Mouse (Mus musculus): ENCODE results near the gene Wdfy3. TPM values are rescaled to one million over a fixed set of nuclear protein-coding genes. Genes with fewer than 3 reads are reported as not detected.

The Wdfy3 gene
- polyA plus RNA-seq, 2 experiments, result 3.8 to 5.0 TPM

GRCm38 (mm10) chr5:101854100-101854499, 215.6 kb downstream of the Wdfy3 start:
- Histone ChIP-seq H3K4me2 (ENCODE audit: low read depth) (no peak overlapping the region), H3K4me1 (replicated peaks; ENCODE audit: control insufficient read depth in 2 of 2, insufficient read depth in 2 of 2, low read length in 1 of 2) (no peaks in the 10 kb centered on the region), H3K36me3 (replicated peaks; ENCODE audit: control insufficient read depth, insufficient read depth, low read depth) (peaks cover 7% of the 10 kb centered on the region), H3K4me3 (ENCODE audit: insufficient read depth in 1 of 2, low read depth in 2 of 2, low read length in 2 of 2) (no peak overlapping the region), H3K9ac (replicated peaks) (no peak overlapping the region), H3K27ac (no peak overlapping the region), H3K9me3 (ENCODE audit: control insufficient read depth, low read length) (no peaks in the 10 kb centered on the region), H3K27me3 (ENCODE audit: control insufficient read depth, insufficient read depth, low read length) (no peaks in the 10 kb centered on the region)
- no peak for DNase-seq (ENCODE audit: low read depth in 3 of 3, low spot score in 3 of 3)
- WGBS (ENCODE audit: insufficient replicate concordance), result 83% methylated on average over 11 of the region's 11 CpGs
- no peak for TF ChIP-seq CTCF (IDR thresholded peaks at IDR 0.05; ENCODE audit: low read depth)
- no peak for TF ChIP-seq EP300 (IDR thresholded peaks at IDR 0.05; ENCODE audit: low read depth)
- no peak for ATAC-seq (ENCODE audit: insufficient read depth)

GRCm38 (mm10) chr5:101852116-101852680, 217.5 kb downstream of the Wdfy3 start:
- no peak for ATAC-seq (ENCODE audit: insufficient read depth)
- no peak for DNase-seq (ENCODE audit: low read depth in 3 of 3, low spot score in 3 of 3)
- Histone ChIP-seq H3K27ac (no peak overlapping the region), H3K27me3 (ENCODE audit: control insufficient read depth, insufficient read depth, low read length) (no peaks in the 10 kb centered on the region), H3K4me3 (ENCODE audit: insufficient read depth in 1 of 2, low read depth in 2 of 2, low read length in 2 of 2) (no peak overlapping the region), H3K4me2 (ENCODE audit: low read depth) (no peak overlapping the region), H3K4me1 (replicated peaks; ENCODE audit: control insufficient read depth in 2 of 2, insufficient read depth in 2 of 2, low read length in 1 of 2) (no peaks in the 10 kb centered on the region), H3K9ac (replicated peaks) (no peak overlapping the region), H3K9me3 (ENCODE audit: control insufficient read depth, low read length) (no peaks in the 10 kb centered on the region), H3K36me3 (replicated peaks; ENCODE audit: control insufficient read depth, insufficient read depth, low read depth) (peaks cover 13% of the 10 kb centered on the region)
- 88% methylated on average over 21 of the region's 21 CpGs for WGBS (ENCODE audit: insufficient replicate concordance)
- TF ChIP-seq EP300 (IDR thresholded peaks at IDR 0.05; ENCODE audit: low read depth), result no peak
- no peak for TF ChIP-seq CTCF (IDR thresholded peaks at IDR 0.05; ENCODE audit: low read depth)

GRCm38 (mm10) chr5:101851133-101851532, 218.6 kb downstream of the Wdfy3 start:
- Histone ChIP-seq H3K4me3 (ENCODE audit: insufficient read depth in 1 of 2, low read depth in 2 of 2, low read length in 2 of 2) (no peak overlapping the region), H3K4me2 (ENCODE audit: low read depth) (no peak overlapping the region), H3K36me3 (replicated peaks; ENCODE audit: control insufficient read depth, insufficient read depth, low read depth) (peaks cover 17% of the 10 kb centered on the region), H3K4me1 (replicated peaks; ENCODE audit: control insufficient read depth in 2 of 2, insufficient read depth in 2 of 2, low read length in 1 of 2) (no peaks in the 10 kb centered on the region), H3K9ac (replicated peaks) (no peak overlapping the region), H3K27me3 (ENCODE audit: control insufficient read depth, insufficient read depth, low read length) (no peaks in the 10 kb centered on the region), H3K27ac (no peak overlapping the region), H3K9me3 (ENCODE audit: control insufficient read depth, low read length) (no peaks in the 10 kb centered on the region)
- 45% methylated on average over 7 of the region's 7 CpGs for WGBS (ENCODE audit: insufficient replicate concordance)
- TF ChIP-seq CTCF (IDR thresholded peaks at IDR 0.05; ENCODE audit: low read depth), result no peak
- peak; percentile 62 for TF ChIP-seq EP300 (IDR thresholded peaks at IDR 0.05; ENCODE audit: low read depth)
- DNase-seq (ENCODE audit: low read depth in 3 of 3, low spot score in 3 of 3), result no peak
- peak; percentile 55 for ATAC-seq (ENCODE audit: insufficient read depth)

- Histone ChIP-seq H3K27ac (no peak overlapping the region), H3K27me3 (ENCODE audit: control insufficient read depth, insufficient read depth, low read length) (no peaks in the 10 kb centered on the region), H3K4me1 (replicated peaks; ENCODE audit: control insufficient read depth in 2 of 2, insufficient read depth in 2 of 2, low read length in 1 of 2) (no peaks in the 10 kb centered on the region), H3K9me3 (ENCODE audit: control insufficient read depth, low read length) (no peaks in the 10 kb centered on the region), H3K9ac (replicated peaks) (no peak overlapping the region), H3K4me3 (ENCODE audit: insufficient read depth in 1 of 2, low read depth in 2 of 2, low read length in 2 of 2) (no peak overlapping the region), H3K4me2 (ENCODE audit: low read depth) (no peak overlapping the region), H3K36me3 (replicated peaks; ENCODE audit: control insufficient read depth, insufficient read depth, low read depth) (peaks cover 14% of the 10 kb centered on the region)
- DNase-seq (ENCODE audit: low read depth in 3 of 3, low spot score in 3 of 3) (no peak), ATAC-seq (ENCODE audit: insufficient read depth) (peak; percentile 64; the same call in 1 of the 2 replicates)
- TF ChIP-seq EP300 (IDR thresholded peaks at IDR 0.05; ENCODE audit: low read depth) (no peak), CTCF (IDR thresholded peaks at IDR 0.05; ENCODE audit: low read depth) (no peak)
- 36% methylated on average over 4 of the region's 4 CpGs for WGBS (ENCODE audit: insufficient replicate concordance)
Measured at GRCm38 (mm10) chr5:101847762-101848161, 222.0 kb downstream of the Wdfy3 start.

GRCm38 (mm10) chr5:101847323-101847722, 222.4 kb downstream of the Wdfy3 start:
- Histone ChIP-seq H3K27ac (no peak overlapping the region), H3K9ac (replicated peaks) (no peak overlapping the region), H3K27me3 (ENCODE audit: control insufficient read depth, insufficient read depth, low read length) (no peaks in the 10 kb centered on the region), H3K9me3 (ENCODE audit: control insufficient read depth, low read length) (no peaks in the 10 kb centered on the region), H3K4me2 (ENCODE audit: low read depth) (no peak overlapping the region), H3K4me1 (replicated peaks; ENCODE audit: control insufficient read depth in 2 of 2, insufficient read depth in 2 of 2, low read length in 1 of 2) (no peaks in the 10 kb centered on the region), H3K36me3 (replicated peaks; ENCODE audit: control insufficient read depth, insufficient read depth, low read depth) (peaks cover 14% of the 10 kb centered on the region), H3K4me3 (ENCODE audit: insufficient read depth in 1 of 2, low read depth in 2 of 2, low read length in 2 of 2) (no peak overlapping the region)
- ATAC-seq (ENCODE audit: insufficient read depth), result no peak
- 70% methylated on average over 7 of the region's 7 CpGs for WGBS (ENCODE audit: insufficient replicate concordance)
- no peak for TF ChIP-seq EP300 (IDR thresholded peaks at IDR 0.05; ENCODE audit: low read depth)
- no peak for TF ChIP-seq CTCF (IDR thresholded peaks at IDR 0.05; ENCODE audit: low read depth)
- DNase-seq (ENCODE audit: low read depth in 3 of 3, low spot score in 3 of 3), result no peak
